In genomic region chr16:92142426-92143012, GRCm38 (mm10) we compare ENCODE assay signal across 24 mouse cellular contexts.
A peak's percentile ranks its signal among the peaks of the same experiment; 100 is the strongest.
DNase-seq lines count a peak whose midpoint lies in the region; ATAC-seq and TF ChIP-seq lines count a peak whose summit lies in the region.
"Had no signal": no experiment of that assay in that cellular context is flagged by ENCODE, and none has a peak within 500 bp of the region (broad histone marks: within the 10 kb centered on the region; RNA-seq: fewer than 3 reads in every experiment).

No protein-coding gene starts in this region.

- no peak for DNase-seq in forebrain, embryonic 10.5 days (ENCODE audit: extremely low spot score, low spot score)
- no peak for DNase-seq in forebrain, postnatal 0 days
- DNase-seq in midbrain, embryonic 10.5 days (ENCODE audit: low spot score) = no peak
- DNase-seq in hindbrain, embryonic 14.5 days (ENCODE audit: low spot score) = peak; percentile 38
- no peak for DNase-seq in testis, postnatal 14 days (ENCODE audit: low spot score)
- no peak for DNase-seq in adrenal gland, postnatal 4 days (ENCODE audit: low spot score in 2 of 2)
- DNase-seq: adrenal gland, postnatal 10 days; cerebellum, adult 8-10 months; cerebellum, postnatal 36 days; embryo, embryonic 11 days; gastrocnemius, postnatal 10 days; heart, postnatal 4 days; kidney, adult 8-10 months; kidney, postnatal 10 days; liver; lung, postnatal 4 days; thymus, postnatal 25 days had no signal

- ATAC-seq in forebrain, postnatal 0 days = no peak
- ATAC-seq in midbrain, embryonic 13.5 days = peak; percentile 43; the same call in 1 of the 2 replicates
- ATAC-seq in hindbrain, embryonic 14.5 days (ENCODE audit: low FRiP score) = no peak

- no peaks in the 10 kb centered on the region for H3K36me3 ChIP-seq in forebrain, embryonic 10.5 days (replicated peaks)
- no peaks in the 10 kb centered on the region for H3K36me3 ChIP-seq in forebrain, postnatal 0 days (ENCODE audit: insufficient read depth)
- no peaks in the 10 kb centered on the region for H3K36me3 ChIP-seq in midbrain, embryonic 13.5 days
- no peaks in the 10 kb centered on the region for H3K36me3 ChIP-seq in midbrain, embryonic 10.5 days
- no peaks in the 10 kb centered on the region for H3K36me3 ChIP-seq in hindbrain, embryonic 14.5 days (replicated peaks; ENCODE audit: control insufficient read depth, insufficient read depth)
- H3K36me3 ChIP-seq: embryonic facial prominence, embryonic 13.5 days; heart, embryonic 10.5 days; limb, embryonic 10.5 days; liver, embryonic 15.5 days had no signal

- H3K4me2 ChIP-seq in forebrain, postnatal 0 days (ENCODE audit: low read depth) = no peak overlapping the region
- no peak overlapping the region for H3K4me2 ChIP-seq in midbrain, embryonic 13.5 days (replicated peaks)
- H3K4me2 ChIP-seq in hindbrain, embryonic 14.5 days (replicated peaks) = no peak overlapping the region
- H3K4me2 ChIP-seq: embryonic facial prominence, embryonic 13.5 days; liver, embryonic 15.5 days had no signal

- H3K9me3 ChIP-seq in forebrain, embryonic 10.5 days = no peaks in the 10 kb centered on the region
- H3K9me3 ChIP-seq in forebrain, postnatal 0 days (ENCODE audit: low read length) = no peaks in the 10 kb centered on the region
- no peaks in the 10 kb centered on the region for H3K9me3 ChIP-seq in midbrain, embryonic 13.5 days
- no peaks in the 10 kb centered on the region for H3K9me3 ChIP-seq in midbrain, embryonic 10.5 days (replicated peaks)
- no peaks in the 10 kb centered on the region for H3K9me3 ChIP-seq in hindbrain, embryonic 14.5 days (ENCODE audit: control insufficient read depth, low read length)
- H3K9me3 ChIP-seq: embryonic facial prominence, embryonic 13.5 days; heart, embryonic 10.5 days; limb, embryonic 10.5 days; liver, embryonic 15.5 days had no signal

- 38% methylated on average over 9 of the region's 9 CpGs for WGBS in forebrain, embryonic 10.5 days
- 17% methylated on average over 9 of the region's 9 CpGs for WGBS in forebrain, postnatal 0 days
- 48% methylated on average over 9 of the region's 9 CpGs for WGBS in midbrain, embryonic 13.5 days
- WGBS in midbrain, embryonic 10.5 days = 74% methylated on average over 9 of the region's 9 CpGs
- WGBS in hindbrain, embryonic 14.5 days = 32% methylated on average over 9 of the region's 9 CpGs

- no peak overlapping the region for H3K9ac ChIP-seq in forebrain, postnatal 0 days
- no peak overlapping the region for H3K9ac ChIP-seq in midbrain, embryonic 13.5 days (replicated peaks)
- H3K9ac ChIP-seq in hindbrain, embryonic 14.5 days = 0 out of 2 replicates have a peak overlapping the region, but pooled peaks have one; percentile 20
- H3K9ac ChIP-seq: embryonic facial prominence, embryonic 13.5 days; liver, embryonic 15.5 days had no signal

- no peak overlapping the region for H3K4me3 ChIP-seq in forebrain, embryonic 10.5 days
- H3K4me3 ChIP-seq in forebrain, postnatal 0 days (ENCODE audit: low read depth, low read length) = no peak overlapping the region
- no peak overlapping the region for H3K4me3 ChIP-seq in midbrain, embryonic 13.5 days (replicated peaks)
- H3K4me3 ChIP-seq in midbrain, embryonic 10.5 days = no peak overlapping the region
- no peak overlapping the region for H3K4me3 ChIP-seq in hindbrain, embryonic 14.5 days (replicated peaks; ENCODE audit: low read length)
- H3K4me3 ChIP-seq: embryonic facial prominence, embryonic 13.5 days; erythroblast, embryonic 14.5 days; heart, embryonic 10.5 days; limb, embryonic 10.5 days; liver, embryonic 15.5 days; myocyte had no signal

- peaks cover 54% of the 10 kb centered on the region for H3K4me1 ChIP-seq in forebrain, embryonic 10.5 days
- peaks cover 5% of the 10 kb centered on the region; the same call in 1 of the 2 replicates for H3K4me1 ChIP-seq in forebrain, postnatal 0 days (ENCODE audit: insufficient read depth)
- H3K4me1 ChIP-seq in midbrain, embryonic 13.5 days (replicated peaks) = peaks cover 34% of the 10 kb centered on the region
- peaks cover 38% of the 10 kb centered on the region for H3K4me1 ChIP-seq in midbrain, embryonic 10.5 days
- H3K4me1 ChIP-seq in hindbrain, embryonic 14.5 days (replicated peaks; ENCODE audit: control insufficient read depth, insufficient read depth, low read length) = peaks cover 14% of the 10 kb centered on the region
- H3K4me1 ChIP-seq: liver, embryonic 15.5 days had no signal

- peaks cover 39% of the 10 kb centered on the region; the same call in 1 of the 2 replicates for H3K27me3 ChIP-seq in forebrain, embryonic 10.5 days (ENCODE audit: poor library complexity, severe bottlenecking)
- H3K27me3 ChIP-seq in forebrain, postnatal 0 days (ENCODE audit: insufficient read depth, low read length) = no peaks in the 10 kb centered on the region
- H3K27me3 ChIP-seq in midbrain, embryonic 13.5 days = no peaks in the 10 kb centered on the region
- H3K27me3 ChIP-seq in midbrain, embryonic 10.5 days (ENCODE audit: low read depth, poor library complexity, severe bottlenecking) = no peaks in the 10 kb centered on the region; the same call in 1 of the 2 replicates
- no peaks in the 10 kb centered on the region for H3K27me3 ChIP-seq in hindbrain, embryonic 14.5 days (ENCODE audit: control insufficient read depth, insufficient read depth, low read length)
- H3K27me3 ChIP-seq: embryonic facial prominence, embryonic 13.5 days; liver, embryonic 15.5 days had no signal

- no peak for TF ChIP-seq CTCF in forebrain, postnatal 0 days (IDR thresholded peaks at IDR 0.05; ENCODE audit: low read depth)

- H3K27ac ChIP-seq in forebrain, embryonic 10.5 days = peak overlapping the region; percentile 8; the same call in 1 of the 2 replicates
- no peak overlapping the region for H3K27ac ChIP-seq in forebrain, postnatal 0 days (ENCODE audit: low read depth, low read length)
- peak overlapping the region; percentile 63 for H3K27ac ChIP-seq in midbrain, embryonic 13.5 days
- no peak overlapping the region for H3K27ac ChIP-seq in midbrain, embryonic 10.5 days (replicated peaks)
- peak overlapping the region; percentile 38 for H3K27ac ChIP-seq in hindbrain, embryonic 14.5 days
- H3K27ac ChIP-seq: embryonic facial prominence, embryonic 13.5 days; heart, embryonic 10.5 days; limb, embryonic 10.5 days; liver, embryonic 15.5 days had no signal

Comparison
In these comparisons a context has a peak if more than half of its experiments do, and no peak if none do; other contexts are left out.
1. H3K27ac ChIP-seq: peak in forebrain, embryonic 10.5 days (single experiment), midbrain, embryonic 13.5 days (single experiment) and hindbrain, embryonic 14.5 days (single experiment); none in forebrain, postnatal 0 days (single experiment) and midbrain, embryonic 10.5 days (single experiment).